In genomic region chr4:82537279-82537967, GRCm38 (mm10) we compare ENCODE assay signal across 9 mouse cellular contexts.
A peak's percentile ranks its signal among the peaks of the same experiment; 100 is the strongest.
DNase-seq lines count a peak whose midpoint lies in the region; ATAC-seq and TF ChIP-seq lines count a peak whose summit lies in the region.
"Had no signal": no experiment of that assay in that cellular context is flagged by ENCODE, and none has a peak within 500 bp of the region (broad histone marks: within the 10 kb centered on the region; RNA-seq: fewer than 3 reads in every experiment).

No protein-coding gene starts in this region.

- no peak for TF ChIP-seq CTCF in forebrain, postnatal 0 days (IDR thresholded peaks at IDR 0.05; ENCODE audit: low read depth)

- H3K36me3 ChIP-seq in forebrain, postnatal 0 days (ENCODE audit: insufficient read depth) = no peaks in the 10 kb centered on the region
- H3K36me3 ChIP-seq in hindbrain, embryonic 15.5 days = no peaks in the 10 kb centered on the region
- H3K36me3 ChIP-seq in limb, embryonic 13.5 days = no peaks in the 10 kb centered on the region
- H3K36me3 ChIP-seq in neural tube, embryonic 11.5 days (ENCODE audit: control insufficient read depth, insufficient read depth, low read length) = no peaks in the 10 kb centered on the region

- WGBS in forebrain, postnatal 0 days = 4% methylated on average over 28 of the region's 28 CpGs
- WGBS in hindbrain, embryonic 15.5 days = 1% methylated on average over 28 of the region's 28 CpGs
- WGBS in limb, embryonic 13.5 days = under 1% methylated on average over 28 of the region's 28 CpGs
- WGBS in neural tube, embryonic 11.5 days = under 1% methylated on average over 28 of the region's 28 CpGs

- H3K4me1 ChIP-seq in forebrain, postnatal 0 days (ENCODE audit: insufficient read depth) = peaks cover 20% of the 10 kb centered on the region
- peaks cover 55% of the 10 kb centered on the region for H3K4me1 ChIP-seq in hindbrain, embryonic 15.5 days (replicated peaks)
- peaks cover 60% of the 10 kb centered on the region for H3K4me1 ChIP-seq in limb, embryonic 13.5 days
- H3K4me1 ChIP-seq in neural tube, embryonic 11.5 days (ENCODE audit: control insufficient read depth, insufficient read depth, low read length) = peaks cover 19% of the 10 kb centered on the region; the same call in 1 of the 2 replicates

- peak overlapping the region; percentile 85 for H3K27ac ChIP-seq in forebrain, postnatal 0 days (ENCODE audit: low read depth, low read length)
- peak overlapping the region; percentile 69 for H3K27ac ChIP-seq in hindbrain, embryonic 15.5 days (replicated peaks)
- H3K27ac ChIP-seq in limb, embryonic 13.5 days = peak overlapping the region; percentile 28; the same call in 1 of the 2 replicates
- no peak overlapping the region for H3K27ac ChIP-seq in neural tube, embryonic 11.5 days (ENCODE audit: low read depth, low read length)

- peak overlapping the region; percentile 66 for H3K9ac ChIP-seq in forebrain, postnatal 0 days
- H3K9ac ChIP-seq in hindbrain, embryonic 15.5 days = peak overlapping the region; percentile 39
- H3K9ac ChIP-seq in limb, embryonic 13.5 days = peak overlapping the region; percentile 76
- peak overlapping the region; percentile 35; the same call in 1 of the 2 replicates for H3K9ac ChIP-seq in neural tube, embryonic 11.5 days (ENCODE audit: low read length)

- 0 out of 2 replicates have a peak, but pooled peaks cover 4% of the 10 kb centered on the region for H3K27me3 ChIP-seq in forebrain, postnatal 0 days (ENCODE audit: insufficient read depth, low read length)
- H3K27me3 ChIP-seq in hindbrain, embryonic 15.5 days = peaks cover 16% of the 10 kb centered on the region; the same call in 1 of the 2 replicates
- H3K27me3 ChIP-seq in limb, embryonic 13.5 days = peaks cover 20% of the 10 kb centered on the region
- H3K27me3 ChIP-seq in neural tube, embryonic 11.5 days (ENCODE audit: control insufficient read depth, insufficient read depth, low read length) = peaks cover 38% of the 10 kb centered on the region

- peak overlapping the region; percentile 75 for H3K4me2 ChIP-seq in forebrain, postnatal 0 days (ENCODE audit: low read depth)
- peak overlapping the region; percentile 60 for H3K4me2 ChIP-seq in hindbrain, embryonic 15.5 days
- peak overlapping the region; percentile 73 for H3K4me2 ChIP-seq in limb, embryonic 13.5 days (replicated peaks)
- H3K4me2 ChIP-seq in neural tube, embryonic 11.5 days (ENCODE audit: low read depth) = peak overlapping the region; percentile 56

- no peaks in the 10 kb centered on the region for H3K9me3 ChIP-seq in forebrain, postnatal 0 days (ENCODE audit: low read length)
- H3K9me3 ChIP-seq in hindbrain, embryonic 15.5 days = no peaks in the 10 kb centered on the region
- no peaks in the 10 kb centered on the region for H3K9me3 ChIP-seq in limb, embryonic 13.5 days
- H3K9me3 ChIP-seq in neural tube, embryonic 11.5 days (ENCODE audit: control insufficient read depth, low read length) = no peaks in the 10 kb centered on the region

- no peak for ATAC-seq in forebrain, postnatal 0 days
- ATAC-seq in hindbrain, embryonic 15.5 days (ENCODE audit: low FRiP score, low read depth) = no peak
- 0 out of 2 replicates have a peak, but pooled peaks have one; percentile 21 for ATAC-seq in limb, embryonic 13.5 days (ENCODE audit: low FRiP score, low read depth)
- no peak for ATAC-seq in neural tube, embryonic 11.5 days (ENCODE audit: insufficient read depth, low FRiP score, low TSS enrichment)

- DNase-seq in adrenal gland, adult 18-20 months (ENCODE audit: low spot score in 2 of 2) = peak; percentile 41 to 46
- DNase-seq in adrenal gland, postnatal 4 days (ENCODE audit: low spot score in 2 of 2) = no peak
- DNase-seq in cerebellum, adult 11-12 months = peak; percentile 42
- DNase-seq in forebrain, postnatal 0 days = peak; percentile 83
- DNase-seq in neural tube, embryonic 11.5 days (ENCODE audit: low spot score) = peak; percentile 69
- DNase-seq in thymus, postnatal 36 days = no peak

- peak overlapping the region; percentile 31 for H3K4me3 ChIP-seq in forebrain, postnatal 0 days (ENCODE audit: low read depth, low read length)
- H3K4me3 ChIP-seq in hindbrain, embryonic 15.5 days = peak overlapping the region; percentile 35
- peak overlapping the region; percentile 46 for H3K4me3 ChIP-seq in limb, embryonic 13.5 days
- peak overlapping the region; percentile 26 for H3K4me3 ChIP-seq in neural tube, embryonic 11.5 days (ENCODE audit: low read depth, low read length)
- H3K4me3 ChIP-seq: myocyte had no signal

Comparison
In these comparisons a context has a peak if more than half of its experiments do, and no peak if none do; other contexts are left out.
1. DNase-seq: peak in adrenal gland, adult 18-20 months (2 of 2), cerebellum, adult 11-12 months (single experiment), forebrain, postnatal 0 days (single experiment) and neural tube, embryonic 11.5 days (single experiment); none in adrenal gland, postnatal 4 days (0 of 2) and thymus, postnatal 36 days (0 of 2).
2. Peak in every context shown above with its lines, with median percentiles within 50 percentile points of each other: H3K4me2 ChIP-seq, H3K4me3 ChIP-seq and H3K9ac ChIP-seq.